Mouse (Mus musculus) liver, embryonic 15.5 days (tissue): ENCODE measurements around the gene Nfib. TPM values are rescaled to one million over a fixed set of nuclear protein-coding genes. Genes with fewer than 3 reads are reported as not detected.

Experiments
- ATAC-seq: fragments of 200-750 bp; cut with Nextera tagmentation; 2 replicates; pipeline ENCODE4 v1.8.0; 2017; ENCODE audit warnings: moderate number of reproducible peaks, mild to moderate bottlenecking, moderate library complexity; ENCODE audit not compliant: insufficient read depth
- H3K27ac ChIP-seq: fragments of 300-500 bp; sonication (generic); replicated peaks from 2 replicates; pipeline ENCODE4 v1.5.1; 2015; ENCODE audit warnings: mild to moderate bottlenecking, inconsistent platforms
- H3K27me3 ChIP-seq: fragments of 300-500 bp; sonication (generic); 2 replicates; pipeline ENCODE4 v1.6.1; 2015; ENCODE audit warnings: mild to moderate bottlenecking, inconsistent platforms
- H3K36me3 ChIP-seq: fragments of 300-500 bp; sonication (generic); replicated peaks from 2 replicates; pipeline ENCODE4 v1.6.1; 2015; ENCODE audit warnings: moderate library complexity, mild to moderate bottlenecking, inconsistent platforms
- H3K4me1 ChIP-seq: fragments of 300-500 bp; sonication (generic); replicated peaks from 2 replicates; pipeline ENCODE4 v1.6.1; 2015; ENCODE audit warnings: inconsistent platforms
- H3K4me2 ChIP-seq: fragments of 300-500 bp; sonication (generic); 2 replicates; pipeline ENCODE4 v1.6.1; 2015; ENCODE audit warnings: moderate library complexity, mild to moderate bottlenecking, inconsistent platforms
- H3K4me3 ChIP-seq: fragments of 300-500 bp; sonication (generic); replicated peaks from 2 replicates; pipeline ENCODE4 v1.5.1; 2015; ENCODE audit warnings: mild to moderate bottlenecking, inconsistent platforms
- H3K9ac ChIP-seq: fragments of 300-500 bp; sonication (generic); 2 replicates; pipeline ENCODE4 v1.6.1; 2015; ENCODE audit warnings: moderate library complexity, mild to moderate bottlenecking, inconsistent platforms
- H3K9me3 ChIP-seq: fragments of 300-500 bp; sonication (generic); replicated peaks from 2 replicates; pipeline ENCODE4 v1.6.1; 2016; ENCODE audit warnings: inconsistent platforms
- WGBS: fragments of 180-500 bp; shearing (Covaris S2); methylation state at CpG from one replicate; pipeline ENCODE4 v1.1.7; 2015; ENCODE audit warnings: mixed read lengths; ENCODE audit not compliant: insufficient replicate concordance; 5-methylcytosine and 5-hydroxymethylcytosine counted together
- polyA plus RNA-seq: library from polyadenylated mRNA; unstranded; fragments of >200 nt; fragmentation: Nextera tagmentation; extraction: Ambion mirVana; gene quantifications from 2 replicates; pipeline ENCODE4 v1.2.1, GENCODE M21; 2015

The Nfib gene
- polyA plus RNA-seq, 1 experiment from 2014 or later: 4.7 TPM

DNA sequence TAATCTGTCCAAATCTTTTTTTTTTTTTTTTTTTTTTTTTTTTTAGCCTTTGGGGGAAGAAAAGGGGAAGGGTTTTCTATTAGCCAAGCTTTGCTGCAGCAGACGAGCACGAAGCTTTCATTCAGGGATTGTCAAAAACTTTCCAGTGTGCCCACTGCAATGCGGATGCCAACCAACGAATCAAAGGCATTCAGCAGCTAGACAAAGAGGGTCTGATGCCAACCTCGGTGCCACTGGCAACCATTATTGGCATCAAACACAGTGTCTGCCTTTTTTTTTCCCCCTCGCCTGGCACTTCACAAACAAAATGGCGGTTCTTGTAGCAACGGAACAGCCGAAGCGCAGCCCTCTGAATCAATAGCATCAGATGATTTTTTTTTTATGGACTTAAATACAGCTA, 210.7 kb downstream of the Nfib start:
- Histone ChIP-seq H3K4me2 (no peak overlapping the region), H3K9ac (no peak overlapping the region), H3K36me3 (0 out of 2 replicates have a peak, but pooled peaks cover 9% of the 10 kb centered on the region), H3K4me1 (0 out of 2 replicates have a peak, but pooled peaks cover 2% of the 10 kb centered on the region), H3K27ac (no peak overlapping the region), H3K9me3 (no peaks in the 10 kb centered on the region), H3K27me3 (no peaks in the 10 kb centered on the region), H3K4me3 (no peak overlapping the region)
- WGBS: 73% methylated on average over 10 of the region's 10 CpGs
- ATAC-seq: no peak

DNA sequence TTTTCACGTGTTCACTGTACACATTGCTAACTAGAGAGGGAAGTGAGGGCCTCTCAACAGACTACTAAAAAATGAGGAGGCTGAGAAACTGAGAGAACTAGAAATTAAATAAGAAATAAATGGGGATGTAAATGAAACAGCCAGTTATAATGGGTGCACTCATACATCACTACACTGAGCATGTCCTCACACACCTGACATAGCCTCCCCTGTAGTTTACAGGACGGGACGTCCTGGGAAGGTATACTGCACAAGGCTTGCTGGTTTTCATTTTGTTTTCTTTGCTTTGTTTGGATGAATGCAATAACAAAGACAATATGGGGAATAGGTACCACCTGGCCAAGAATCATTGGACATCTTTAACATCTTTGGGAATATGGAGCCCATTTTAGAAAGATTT, 211.1 kb downstream of the Nfib start:
- Histone ChIP-seq H3K4me1 (no peaks in the 10 kb centered on the region), H3K27ac (no peak overlapping the region), H3K4me2 (no peak overlapping the region), H3K9ac (no peak overlapping the region), H3K4me3 (no peak overlapping the region), H3K36me3 (0 out of 2 replicates have a peak, but pooled peaks cover 9% of the 10 kb centered on the region), H3K27me3 (no peaks in the 10 kb centered on the region), H3K9me3 (no peaks in the 10 kb centered on the region)
- no peak for ATAC-seq
- WGBS: 58% methylated on average over 3 of the region's 3 CpGs

DNA sequence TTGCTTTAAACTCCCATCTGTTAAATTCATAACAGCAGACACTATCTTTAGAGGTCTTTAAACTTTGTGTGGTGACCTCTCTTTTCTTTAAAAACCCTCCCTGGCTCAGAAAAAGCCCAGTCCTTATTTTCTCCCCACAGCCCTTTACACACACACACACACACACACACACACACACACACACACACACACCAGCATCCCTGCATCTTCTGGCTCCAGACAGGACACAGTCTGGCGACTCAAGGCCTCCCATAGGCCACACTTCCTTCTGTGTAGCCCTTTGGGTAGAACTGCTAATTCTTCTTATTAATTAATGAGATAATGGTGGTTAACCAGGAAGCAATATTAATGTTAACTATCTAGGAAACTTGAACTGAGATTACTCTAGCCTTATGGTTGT, 211.7 kb downstream of the Nfib start:
- WGBS: 54% methylated on average over 1 of the region's 1 CpGs
- Histone ChIP-seq H3K27me3 (no peaks in the 10 kb centered on the region), H3K4me2 (no peak overlapping the region), H3K4me1 (no peaks in the 10 kb centered on the region), H3K27ac (no peak overlapping the region), H3K4me3 (no peak overlapping the region), H3K9ac (no peak overlapping the region), H3K9me3 (no peaks in the 10 kb centered on the region), H3K36me3 (0 out of 2 replicates have a peak, but pooled peaks cover 9% of the 10 kb centered on the region)
- ATAC-seq: no peak

DNA sequence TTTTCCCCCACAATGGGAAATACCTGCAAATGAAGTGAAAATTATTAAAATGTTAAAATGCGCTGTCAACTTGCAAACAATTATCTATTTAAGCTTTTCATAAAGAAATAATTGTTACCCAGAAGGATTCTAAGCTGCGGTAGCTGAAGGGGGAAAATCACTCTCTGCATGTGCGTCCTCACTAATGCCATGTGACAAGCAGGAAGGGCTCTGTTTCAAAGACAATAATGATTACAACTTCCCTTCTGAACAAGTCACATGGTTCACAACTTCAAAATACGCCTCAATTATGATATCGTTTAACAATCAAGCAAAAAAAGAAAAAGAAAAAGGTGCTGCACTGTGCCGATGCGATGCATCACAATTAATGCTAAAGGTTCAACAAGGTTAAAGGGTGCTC, 212.2 kb downstream of the Nfib start:
- H3K27me3 ChIP-seq: no peaks in the 10 kb centered on the region
- H3K27ac ChIP-seq: no peak overlapping the region
- H3K36me3 ChIP-seq: 0 out of 2 replicates have a peak, but pooled peaks cover 9% of the 10 kb centered on the region
- no peak overlapping the region for H3K4me2 ChIP-seq
- ATAC-seq: no peak
- WGBS: 69% methylated on average over 7 of the region's 7 CpGs
- no peaks in the 10 kb centered on the region for H3K9me3 ChIP-seq
- no peak overlapping the region for H3K9ac ChIP-seq
- H3K4me3 ChIP-seq: no peak overlapping the region
- H3K4me1 ChIP-seq: no peaks in the 10 kb centered on the region

DNA sequence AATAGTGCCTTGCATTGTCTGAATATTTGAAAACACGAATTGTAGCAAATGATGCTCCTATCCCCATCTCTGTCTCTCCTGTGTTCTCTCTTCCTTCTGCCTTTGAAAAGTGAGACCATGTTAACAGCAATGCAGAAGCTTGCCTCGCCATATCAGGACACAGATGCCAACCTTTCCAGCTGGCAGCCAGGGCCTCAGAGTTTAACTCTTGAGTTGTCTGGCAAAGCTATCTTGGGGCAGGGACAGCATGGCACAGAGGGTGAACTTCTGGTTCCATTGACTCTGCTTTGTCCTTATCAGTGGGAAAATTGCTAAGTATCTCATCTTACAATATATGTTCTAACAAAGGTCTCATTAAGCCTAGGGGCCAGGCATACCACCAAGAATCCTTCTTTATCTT, 212.8 kb downstream of the Nfib start:
- Histone ChIP-seq H3K4me3 (no peak overlapping the region), H3K27ac (no peak overlapping the region), H3K4me2 (no peak overlapping the region), H3K36me3 (0 out of 2 replicates have a peak, but pooled peaks cover 2% of the 10 kb centered on the region), H3K27me3 (no peaks in the 10 kb centered on the region), H3K9ac (no peak overlapping the region), H3K4me1 (no peaks in the 10 kb centered on the region), H3K9me3 (no peaks in the 10 kb centered on the region)
- ATAC-seq: no peak
- WGBS: 45% methylated on average over 2 of the region's 2 CpGs

DNA sequence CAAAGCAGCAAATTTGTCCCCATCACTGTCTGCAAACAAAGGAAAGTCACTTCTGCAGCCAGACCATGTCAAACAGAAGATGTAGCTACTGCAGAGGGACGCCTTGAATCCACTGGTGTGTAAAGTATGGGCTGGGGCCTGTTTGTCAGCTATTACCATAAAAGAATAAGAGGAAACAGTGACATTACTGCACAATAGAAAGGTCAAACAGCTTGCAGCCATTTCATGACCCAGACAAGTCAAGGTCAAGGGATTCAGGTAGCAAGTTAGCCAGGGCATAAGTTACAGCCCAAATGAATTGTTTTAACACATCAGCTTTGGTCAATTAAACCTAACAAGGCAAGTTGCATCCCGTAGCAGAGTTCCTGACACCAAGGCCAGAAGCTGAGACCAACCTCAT, 215.6 kb downstream of the Nfib start:
- no peak overlapping the region for H3K4me3 ChIP-seq
- ATAC-seq: no peak
- no peaks in the 10 kb centered on the region for H3K36me3 ChIP-seq
- H3K27ac ChIP-seq: no peak overlapping the region
- no peaks in the 10 kb centered on the region for H3K9me3 ChIP-seq
- H3K27me3 ChIP-seq: no peaks in the 10 kb centered on the region
- no peak overlapping the region for H3K9ac ChIP-seq
- 40% methylated on average over 2 of the region's 2 CpGs for WGBS
- no peak overlapping the region for H3K4me2 ChIP-seq
- H3K4me1 ChIP-seq: peaks cover 5% of the 10 kb centered on the region; the same call in 1 of the 2 replicates

DNA sequence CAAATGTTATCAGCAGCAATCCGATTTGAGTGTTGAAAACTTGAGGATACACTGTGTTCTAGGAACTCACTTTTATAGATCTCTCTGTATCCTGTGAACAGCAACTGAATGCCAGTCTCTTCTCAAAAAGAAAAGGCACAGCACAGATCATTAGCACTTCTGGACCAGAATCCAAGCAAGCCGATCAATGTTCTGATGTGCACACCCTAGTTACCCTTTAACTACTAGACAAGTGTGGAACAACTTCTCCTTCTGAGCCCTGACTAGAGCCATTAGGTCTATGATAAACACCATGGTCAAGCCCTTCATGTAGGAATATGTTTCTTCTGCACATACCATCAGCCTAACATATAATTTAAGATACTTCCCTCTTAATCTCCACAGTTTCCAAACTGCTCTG, 219.6 kb downstream of the Nfib start:
- ATAC-seq: no peak
- H3K36me3 ChIP-seq: no peaks in the 10 kb centered on the region
- no peak overlapping the region for H3K9ac ChIP-seq
- H3K4me1 ChIP-seq: peaks cover 5% of the 10 kb centered on the region; the same call in 1 of the 2 replicates
- no peak overlapping the region for H3K4me2 ChIP-seq
- WGBS: 65% methylated on average over 2 of the region's 2 CpGs
- H3K4me3 ChIP-seq: no peak overlapping the region
- H3K9me3 ChIP-seq: no peaks in the 10 kb centered on the region
- H3K27me3 ChIP-seq: no peaks in the 10 kb centered on the region
- H3K27ac ChIP-seq: no peak overlapping the region

DNA sequence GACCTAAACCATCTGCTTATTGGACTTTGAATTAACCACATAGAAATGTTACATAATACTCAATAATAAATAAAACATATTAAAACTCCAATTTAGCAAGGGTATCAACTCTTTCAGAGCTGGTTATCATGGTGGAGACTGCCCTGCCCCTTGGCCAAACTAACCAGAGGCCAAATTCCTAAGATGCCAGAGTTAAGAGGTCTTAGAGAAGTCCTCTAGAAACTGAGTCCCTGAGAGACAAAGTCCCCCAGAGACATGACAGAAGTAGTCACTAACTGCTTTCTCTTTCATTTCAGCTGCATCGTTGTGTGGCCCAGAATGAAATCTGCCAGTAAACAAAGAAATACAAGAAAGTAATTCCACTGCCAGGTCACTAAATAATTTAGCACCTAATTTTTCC, 221.7 kb downstream of the Nfib start:
- Histone ChIP-seq H3K9ac (no peak overlapping the region), H3K4me2 (no peak overlapping the region), H3K36me3 (no peaks in the 10 kb centered on the region), H3K27ac (no peak overlapping the region), H3K4me1 (peaks cover 5% of the 10 kb centered on the region; the same call in 1 of the 2 replicates), H3K9me3 (no peaks in the 10 kb centered on the region), H3K4me3 (no peak overlapping the region), H3K27me3 (no peaks in the 10 kb centered on the region)
- WGBS: 66% methylated on average over 1 of the region's 1 CpGs
- ATAC-seq: no peak

DNA sequence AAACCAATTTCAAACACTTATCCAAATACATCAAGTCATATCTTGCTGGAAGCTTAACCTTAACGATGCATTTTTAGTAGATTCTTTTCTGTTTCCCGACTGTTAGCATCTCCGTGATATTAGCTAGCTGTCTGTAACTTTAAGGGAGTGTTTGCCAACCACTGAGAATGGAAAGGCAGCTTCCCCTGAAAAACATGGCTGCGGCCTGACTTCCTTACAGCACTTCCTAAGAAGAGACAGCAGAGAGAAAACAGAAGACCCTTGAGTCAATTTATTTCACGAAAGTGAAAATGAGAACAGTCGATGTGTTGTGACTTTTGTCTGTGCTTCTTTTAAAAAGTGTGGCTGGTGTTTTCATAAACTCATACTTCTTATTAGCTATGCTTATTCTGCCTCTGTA, 222.3 kb downstream of the Nfib start:
- no peak for ATAC-seq
- Histone ChIP-seq H3K9me3 (no peaks in the 10 kb centered on the region), H3K4me3 (no peak overlapping the region)

DNA sequence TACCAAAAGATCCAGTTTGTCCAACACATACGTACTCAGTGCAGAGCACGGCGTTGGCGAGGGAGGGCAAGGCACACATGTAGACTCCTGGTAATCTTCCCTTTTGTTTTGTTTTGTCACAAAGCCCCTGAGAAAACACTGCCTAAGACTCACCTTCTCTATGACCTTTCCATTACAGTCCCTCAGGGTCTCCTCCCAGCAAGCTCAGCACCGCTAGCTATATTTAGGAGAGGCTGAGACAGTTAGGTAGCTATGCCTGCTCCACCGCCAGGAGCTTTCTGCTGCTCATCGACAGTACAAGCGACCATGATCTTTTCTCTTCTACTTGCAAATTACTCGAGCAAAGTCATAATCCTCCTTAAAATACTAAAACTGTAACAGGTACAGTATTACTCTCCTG, 224.9 kb downstream of the Nfib start:
- no peak overlapping the region for H3K27ac ChIP-seq
- no peak for ATAC-seq
- H3K4me2 ChIP-seq: no peak overlapping the region
- no peaks in the 10 kb centered on the region for H3K27me3 ChIP-seq
- no peak overlapping the region for H3K9ac ChIP-seq
- H3K36me3 ChIP-seq: no peaks in the 10 kb centered on the region
- H3K4me1 ChIP-seq: 0 out of 2 replicates have a peak, but pooled peaks cover 8% of the 10 kb centered on the region
- H3K9me3 ChIP-seq: no peaks in the 10 kb centered on the region
- 71% methylated on average over 9 of the region's 9 CpGs for WGBS
- H3K4me3 ChIP-seq: no peak overlapping the region

More for the DNA sequence above, 222.3 kb downstream of the Nfib start:
- Histone ChIP-seq H3K36me3 (no peaks in the 10 kb centered on the region), H3K4me1 (peaks cover 9% of the 10 kb centered on the region; the same call in 1 of the 2 replicates), H3K27ac (no peak overlapping the region), H3K4me2 (no peak overlapping the region), H3K27me3 (no peaks in the 10 kb centered on the region), H3K9ac (no peak overlapping the region)
- 54% methylated on average over 6 of the region's 6 CpGs for WGBS

DNA sequence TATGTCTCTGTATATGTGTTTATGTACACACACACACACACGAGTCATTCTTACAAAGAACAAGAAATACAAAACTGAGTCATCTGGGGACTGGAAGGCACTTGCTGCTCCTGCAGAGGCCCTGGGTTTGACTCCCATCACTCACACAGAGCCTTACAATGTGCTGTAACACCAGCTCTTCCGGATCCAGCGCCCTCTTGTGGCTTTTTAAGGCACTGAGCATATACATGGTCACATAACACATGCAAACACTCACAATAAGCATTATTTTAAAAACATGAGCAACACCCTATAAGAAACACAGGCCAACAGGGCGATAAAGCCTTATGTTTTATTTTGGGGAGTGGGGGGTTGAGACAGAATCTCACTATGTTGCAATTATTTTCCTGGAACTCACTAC, 226.2 kb downstream of the Nfib start:
- Histone ChIP-seq H3K9me3 (no peaks in the 10 kb centered on the region), H3K4me3 (no peak overlapping the region), H3K4me2 (no peak overlapping the region), H3K9ac (no peak overlapping the region), H3K36me3 (no peaks in the 10 kb centered on the region), H3K4me1 (0 out of 2 replicates have a peak, but pooled peaks cover 10% of the 10 kb centered on the region), H3K27me3 (no peaks in the 10 kb centered on the region), H3K27ac (no peak overlapping the region)
- WGBS: 39% methylated on average over 4 of the region's 4 CpGs
- no peak for ATAC-seq

DNA sequence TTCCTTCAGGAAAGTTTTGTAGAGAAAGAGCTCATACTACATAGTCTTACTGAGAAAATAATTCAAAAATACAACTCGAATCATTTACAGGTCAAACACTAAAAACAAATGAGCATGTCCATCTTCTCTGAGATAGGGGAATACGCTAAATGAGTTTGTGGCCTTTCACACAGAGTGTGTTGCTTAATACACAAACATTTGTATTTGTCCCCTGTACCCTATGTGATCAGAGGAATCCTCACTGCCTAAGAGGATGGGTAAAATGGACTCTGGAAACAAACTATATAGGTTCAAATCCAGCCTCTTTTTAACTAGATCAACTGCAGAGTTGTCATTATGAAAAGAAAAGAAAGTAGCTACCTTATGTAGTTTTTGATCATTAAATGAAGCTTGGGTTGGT, 227.8 kb downstream of the Nfib start:
- no peaks in the 10 kb centered on the region for H3K9me3 ChIP-seq
- H3K27me3 ChIP-seq: no peaks in the 10 kb centered on the region
- H3K27ac ChIP-seq: no peak overlapping the region
- H3K4me3 ChIP-seq: no peak overlapping the region
- H3K4me1 ChIP-seq: 0 out of 2 replicates have a peak, but pooled peaks cover 10% of the 10 kb centered on the region
- H3K36me3 ChIP-seq: no peaks in the 10 kb centered on the region
- 44% methylated on average over 2 of the region's 2 CpGs for WGBS
- no peak overlapping the region for H3K4me2 ChIP-seq
- ATAC-seq: no peak
- no peak overlapping the region for H3K9ac ChIP-seq
